Mouse (Mus musculus): Measurements from ENCODE around the gene Rtn1. TPM values are rescaled to one million over a fixed set of nuclear protein-coding genes. Genes with fewer than 3 reads are reported as not detected.

Rtn1 gene
- polyA plus RNA-seq, 1 experiment from 2014 or later = 8.4 TPM

DNA sequence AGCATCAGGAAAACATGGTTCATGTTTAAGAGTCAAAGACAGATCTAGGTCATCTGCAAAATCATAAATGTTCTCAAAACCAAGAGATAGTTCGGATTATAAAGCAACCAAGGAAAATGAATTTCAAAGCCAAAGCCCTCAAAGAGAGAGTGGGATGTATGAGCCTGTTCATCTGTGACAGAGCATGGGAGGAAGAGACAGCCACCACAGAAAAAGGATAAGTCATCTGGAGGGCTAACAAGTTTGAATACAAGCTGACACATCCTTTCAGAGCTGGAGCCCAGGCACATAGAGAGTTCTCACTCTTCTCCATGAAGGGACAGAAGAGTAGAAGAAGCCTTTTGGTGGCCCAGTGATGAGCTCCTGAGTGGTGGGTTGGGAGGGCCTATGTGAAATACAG, 55.3 kb downstream of the Rtn1 start:
- no peak for ATAC-seq (ENCODE audit: insufficient number of reproducible peaks, low FRiP score, low TSS enrichment, low read depth)
- WGBS = 89% methylated on average over 1 of the region's 1 CpGs

DNA sequence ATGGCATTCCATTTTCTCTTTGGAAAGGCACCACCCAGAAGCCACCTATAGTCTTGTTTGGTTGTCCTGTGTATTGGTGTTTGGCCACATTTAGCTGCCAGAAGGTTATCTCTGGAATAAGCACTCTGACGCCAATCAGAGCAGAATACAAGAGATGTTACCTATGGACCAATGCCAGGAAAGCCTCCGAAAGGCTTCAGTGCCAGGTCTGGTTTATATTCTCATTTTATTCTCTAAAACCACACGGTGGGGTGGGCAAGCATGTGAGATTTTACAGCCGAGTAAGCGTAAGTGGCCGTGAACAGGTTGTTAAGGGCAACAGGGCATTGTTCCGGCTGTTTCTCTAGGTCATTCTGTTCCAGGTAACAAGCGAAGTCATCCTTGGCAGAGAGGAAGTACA, 60.3 kb downstream of the Rtn1 start:
- DNase-seq (ENCODE audit: low spot score) (no peak), ATAC-seq (ENCODE audit: insufficient number of reproducible peaks, low FRiP score, low TSS enrichment, low read depth) (no peak)
- no peak overlapping the region for H3K4me2 ChIP-seq (ENCODE audit: low read depth, severe bottlenecking)
- no peak overlapping the region for H3K4me3 ChIP-seq (ENCODE audit: low read depth, low read length)
- no peaks in the 10 kb centered on the region for H3K36me3 ChIP-seq (ENCODE audit: control insufficient read depth, insufficient read depth, low read length)
- 90% methylated on average over 8 of the region's 8 CpGs for whole genome bisulfite sequencing
- H3K27me3 ChIP-seq (ENCODE audit: control insufficient read depth, insufficient read depth, low read length) = no peaks in the 10 kb centered on the region
- H3K4me1 ChIP-seq (ENCODE audit: control insufficient read depth, insufficient read depth, low read length) = no peaks in the 10 kb centered on the region
- no peaks in the 10 kb centered on the region for H3K9me3 ChIP-seq (ENCODE audit: control insufficient read depth, low read length)
- no peak overlapping the region for H3K9ac ChIP-seq (ENCODE audit: low read length)
- H3K27ac ChIP-seq (replicated peaks; ENCODE audit: low read depth, low read length) = no peak overlapping the region

More for the DNA sequence above, 55.3 kb downstream of the Rtn1 start:
- H3K27ac ChIP-seq (replicated peaks; ENCODE audit: low read depth, low read length) = no peak overlapping the region
- H3K9ac ChIP-seq (ENCODE audit: low read length) = no peak overlapping the region
- no peak overlapping the region for H3K4me2 ChIP-seq (ENCODE audit: low read depth, severe bottlenecking)
- no peak overlapping the region for H3K4me3 ChIP-seq (ENCODE audit: low read depth, low read length)
- H3K4me1 ChIP-seq (ENCODE audit: control insufficient read depth, insufficient read depth, low read length) = no peaks in the 10 kb centered on the region
- H3K27me3 ChIP-seq (ENCODE audit: control insufficient read depth, insufficient read depth, low read length) = no peaks in the 10 kb centered on the region
- H3K36me3 ChIP-seq (ENCODE audit: control insufficient read depth, insufficient read depth, low read length) = no peaks in the 10 kb centered on the region
- DNase-seq (ENCODE audit: low spot score) = no peak
- H3K9me3 ChIP-seq (ENCODE audit: control insufficient read depth, low read length) = no peaks in the 10 kb centered on the region

DNA sequence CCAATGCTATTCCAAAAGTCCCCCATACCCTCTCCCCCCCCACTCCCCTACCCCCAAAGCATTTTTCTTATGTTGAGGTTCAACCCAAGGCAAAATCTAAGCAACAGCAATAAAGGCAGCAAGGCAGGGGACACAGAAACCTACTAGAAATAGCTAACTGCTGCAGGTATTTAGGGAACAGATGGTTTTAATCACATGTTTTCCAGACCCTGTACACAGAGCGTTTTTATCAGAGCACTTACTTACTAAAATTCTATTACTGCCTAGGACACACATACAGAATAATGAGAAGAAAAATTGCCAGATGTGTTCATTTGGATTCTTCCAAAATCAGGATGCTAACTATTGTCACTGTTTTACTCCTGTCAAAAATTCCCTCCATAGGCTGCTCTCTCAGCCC, 61.7 kb downstream of the Rtn1 start:
- no peak overlapping the region for H3K4me2 ChIP-seq (ENCODE audit: low read depth, severe bottlenecking)
- ATAC-seq (ENCODE audit: insufficient number of reproducible peaks, low FRiP score, low TSS enrichment, low read depth) (no peak), DNase-seq (ENCODE audit: low spot score) (no peak)
- H3K36me3 ChIP-seq (ENCODE audit: control insufficient read depth, insufficient read depth, low read length) = no peaks in the 10 kb centered on the region
- WGBS = 13% methylated on average over 1 of the region's 1 CpGs
- no peaks in the 10 kb centered on the region for H3K27me3 ChIP-seq (ENCODE audit: control insufficient read depth, insufficient read depth, low read length)
- H3K9me3 ChIP-seq (ENCODE audit: control insufficient read depth, low read length) = no peaks in the 10 kb centered on the region
- no peaks in the 10 kb centered on the region for H3K4me1 ChIP-seq (ENCODE audit: control insufficient read depth, insufficient read depth, low read length)
- no peak overlapping the region for H3K9ac ChIP-seq (ENCODE audit: low read length)
- H3K4me3 ChIP-seq (ENCODE audit: low read depth, low read length) = no peak overlapping the region
- no peak overlapping the region for H3K27ac ChIP-seq (replicated peaks; ENCODE audit: low read depth, low read length)

DNA sequence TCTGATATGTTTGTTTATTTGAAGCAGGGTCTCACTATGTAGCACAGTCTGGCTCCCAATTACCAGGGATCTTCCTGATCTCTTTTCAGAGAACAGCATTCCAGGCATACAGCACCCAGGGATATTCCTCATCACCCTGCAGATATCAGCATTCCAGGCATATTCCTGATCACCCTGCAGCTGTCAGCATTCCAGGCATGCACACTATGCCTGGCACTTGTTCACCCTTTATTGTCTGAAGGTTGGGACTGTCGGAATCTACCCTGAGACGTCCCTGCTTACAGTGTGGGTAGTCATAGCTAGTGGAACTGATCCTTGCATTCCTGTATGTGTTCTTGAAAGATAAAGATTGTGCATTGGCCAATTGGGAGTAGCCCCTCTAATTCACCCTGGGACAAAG, 65.2 kb downstream of the Rtn1 start:
- no peaks in the 10 kb centered on the region for H3K36me3 ChIP-seq (ENCODE audit: control insufficient read depth, insufficient read depth, low read length)
- no peak overlapping the region for H3K9ac ChIP-seq (ENCODE audit: low read length)
- H3K4me2 ChIP-seq (ENCODE audit: low read depth, severe bottlenecking) = no peak overlapping the region
- H3K9me3 ChIP-seq (ENCODE audit: control insufficient read depth, low read length) = no peaks in the 10 kb centered on the region
- no peak for ATAC-seq (ENCODE audit: insufficient number of reproducible peaks, low FRiP score, low TSS enrichment, low read depth)
- H3K27me3 ChIP-seq (ENCODE audit: control insufficient read depth, insufficient read depth, low read length) = no peaks in the 10 kb centered on the region
- no peak overlapping the region for H3K4me3 ChIP-seq (ENCODE audit: low read depth, low read length)
- H3K4me1 ChIP-seq (ENCODE audit: control insufficient read depth, insufficient read depth, low read length) = no peaks in the 10 kb centered on the region
- no peak overlapping the region for H3K27ac ChIP-seq (replicated peaks; ENCODE audit: low read depth, low read length)
- DNase-seq (ENCODE audit: low spot score) = no peak
- 64% methylated on average over 2 of the region's 2 CpGs for WGBS

DNA sequence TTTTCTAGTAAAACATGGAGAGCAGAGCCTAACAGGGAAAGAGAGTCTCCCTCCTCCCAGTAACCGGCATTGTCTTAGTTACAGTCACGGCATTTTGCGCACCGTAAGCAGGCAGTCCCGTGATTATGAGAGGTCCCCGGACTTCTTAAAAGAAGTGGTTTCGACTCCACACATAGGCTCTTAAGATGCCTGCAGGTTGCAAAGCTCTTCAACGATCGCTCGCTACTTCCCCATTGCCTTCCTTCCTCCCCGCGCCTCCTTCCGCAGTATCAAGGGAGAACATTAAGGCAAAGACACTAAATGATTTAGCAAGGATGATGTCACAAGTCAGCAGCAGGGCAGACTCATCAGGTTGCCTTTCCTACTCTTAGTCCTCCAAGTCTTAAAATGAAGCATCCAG, 72.8 kb downstream of the Rtn1 start:
- no peak overlapping the region for H3K4me3 ChIP-seq (ENCODE audit: low read depth, low read length)
- WGBS = 94% methylated on average over 13 of the region's 13 CpGs
- ATAC-seq (ENCODE audit: insufficient number of reproducible peaks, low FRiP score, low TSS enrichment, low read depth) = no peak

DNA sequence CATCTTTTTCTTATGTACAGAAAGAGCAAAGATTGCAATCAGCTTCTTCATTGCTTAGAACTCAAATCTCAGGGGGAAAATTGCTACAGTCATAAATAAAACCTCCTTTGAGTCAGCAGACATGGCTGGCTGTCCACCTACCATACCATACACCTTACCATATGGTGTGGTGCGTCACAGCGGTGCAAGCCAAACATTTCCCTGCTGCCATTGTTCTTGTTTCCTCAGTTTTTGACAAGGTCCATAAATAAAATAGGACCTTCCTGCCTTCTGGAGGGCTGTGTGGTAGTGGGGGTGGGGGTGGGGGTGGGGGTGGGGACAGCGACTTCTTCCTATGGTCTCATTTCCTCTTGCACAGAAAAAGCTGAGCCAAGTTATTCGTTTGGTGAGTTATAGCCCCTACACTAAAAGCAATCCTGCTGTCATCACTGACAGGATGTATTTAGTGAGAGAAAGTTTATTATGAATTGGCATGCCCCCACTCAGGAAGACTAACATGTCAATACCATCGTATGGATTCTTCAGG, 76.3 kb downstream of the Rtn1 start:
- H3K9ac ChIP-seq (ENCODE audit: low read length) = no peak overlapping the region
- no peak overlapping the region for H3K27ac ChIP-seq (replicated peaks; ENCODE audit: low read depth, low read length)
- ATAC-seq (ENCODE audit: insufficient number of reproducible peaks, low FRiP score, low TSS enrichment, low read depth) = no peak
- 55% methylated on average over 5 of the region's 5 CpGs for WGBS
- DNase-seq (ENCODE audit: low spot score) = no peak
- H3K4me3 ChIP-seq (ENCODE audit: low read depth, low read length) = no peak overlapping the region
- no peaks in the 10 kb centered on the region for H3K36me3 ChIP-seq (ENCODE audit: control insufficient read depth, insufficient read depth, low read length)
- no peak overlapping the region for H3K4me2 ChIP-seq (ENCODE audit: low read depth, severe bottlenecking)
- H3K4me1 ChIP-seq (ENCODE audit: control insufficient read depth, insufficient read depth, low read length) = no peaks in the 10 kb centered on the region
- H3K9me3 ChIP-seq (ENCODE audit: control insufficient read depth, low read length) = no peaks in the 10 kb centered on the region
- H3K27me3 ChIP-seq (ENCODE audit: control insufficient read depth, insufficient read depth, low read length) = no peaks in the 10 kb centered on the region

More for the DNA sequence above, 72.8 kb downstream of the Rtn1 start:
- Histone ChIP-seq H3K36me3 (ENCODE audit: control insufficient read depth, insufficient read depth, low read length) (no peaks in the 10 kb centered on the region), H3K9me3 (ENCODE audit: control insufficient read depth, low read length) (no peaks in the 10 kb centered on the region), H3K27me3 (ENCODE audit: control insufficient read depth, insufficient read depth, low read length) (no peaks in the 10 kb centered on the region), H3K9ac (ENCODE audit: low read length) (no peak overlapping the region), H3K4me1 (ENCODE audit: control insufficient read depth, insufficient read depth, low read length) (no peaks in the 10 kb centered on the region), H3K4me2 (ENCODE audit: low read depth, severe bottlenecking) (no peak overlapping the region), H3K27ac (replicated peaks; ENCODE audit: low read depth, low read length) (no peak overlapping the region)
- DNase-seq (ENCODE audit: low spot score) = no peak

DNA sequence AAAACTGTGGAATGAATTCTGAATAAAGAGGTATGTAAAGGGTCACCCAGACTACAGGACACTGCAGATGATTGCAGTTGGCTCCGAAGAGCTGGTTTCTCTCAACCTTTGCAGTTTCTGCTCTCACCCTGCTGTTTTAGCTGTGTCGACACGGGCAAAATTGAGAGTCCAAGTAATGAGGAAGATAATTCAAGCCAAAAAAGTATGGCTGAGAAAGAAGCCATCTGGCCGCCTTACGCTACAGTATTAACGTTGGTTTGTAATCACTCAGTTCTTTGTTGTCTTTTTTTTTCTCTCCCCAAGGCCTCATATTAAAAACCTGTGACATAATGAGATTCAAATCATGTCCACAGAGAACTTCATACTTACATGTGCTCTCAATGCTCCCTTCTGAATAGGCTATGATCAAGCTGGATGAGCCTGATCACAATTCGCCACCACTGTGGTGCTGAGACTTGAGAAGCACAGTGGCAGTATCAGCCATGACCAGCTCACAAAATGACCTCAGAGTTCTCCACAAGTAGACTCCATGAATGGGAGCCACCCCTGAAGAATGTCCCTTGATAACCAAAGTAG, 76.9 kb downstream of the Rtn1 start:
- H3K9me3 ChIP-seq (ENCODE audit: control insufficient read depth, low read length) = no peaks in the 10 kb centered on the region
- H3K4me2 ChIP-seq (ENCODE audit: low read depth, severe bottlenecking) = no peak overlapping the region
- H3K4me3 ChIP-seq (ENCODE audit: low read depth, low read length) = no peak overlapping the region
- DNase-seq (ENCODE audit: low spot score) (no peak), ATAC-seq (ENCODE audit: insufficient number of reproducible peaks, low FRiP score, low TSS enrichment, low read depth) (no peak)
- no peaks in the 10 kb centered on the region for H3K27me3 ChIP-seq (ENCODE audit: control insufficient read depth, insufficient read depth, low read length)
- H3K36me3 ChIP-seq (ENCODE audit: control insufficient read depth, insufficient read depth, low read length) = no peaks in the 10 kb centered on the region
- no peak overlapping the region for H3K9ac ChIP-seq (ENCODE audit: low read length)
- no peaks in the 10 kb centered on the region for H3K4me1 ChIP-seq (ENCODE audit: control insufficient read depth, insufficient read depth, low read length)
- 72% methylated on average over 7 of the region's 7 CpGs for WGBS
- no peak overlapping the region for H3K27ac ChIP-seq (replicated peaks; ENCODE audit: low read depth, low read length)

DNA sequence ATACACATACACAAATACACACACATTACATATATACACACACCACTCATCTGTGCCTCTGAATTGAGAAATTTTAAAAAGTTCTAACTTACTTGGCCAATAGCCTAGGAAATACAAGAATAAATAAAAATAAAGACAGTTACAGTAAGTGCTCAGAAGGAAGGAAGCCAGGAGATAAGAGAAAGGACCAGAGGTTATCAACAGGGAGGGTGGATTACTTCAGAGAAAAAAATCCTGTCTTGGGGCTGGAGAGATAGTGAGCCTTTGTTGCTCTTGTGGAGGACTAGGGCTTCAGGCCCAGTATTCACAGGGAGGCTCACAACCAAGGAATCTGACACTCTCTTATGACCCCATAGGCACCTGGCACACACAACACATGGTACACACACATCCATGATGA, 82.8 kb downstream of the Rtn1 start:
- H3K4me2 ChIP-seq (ENCODE audit: low read depth, severe bottlenecking) = no peak overlapping the region
- DNase-seq (ENCODE audit: low spot score) = no peak
- H3K9ac ChIP-seq (ENCODE audit: low read length) = no peak overlapping the region
- H3K4me3 ChIP-seq (ENCODE audit: low read depth, low read length) = no peak overlapping the region
- no peak overlapping the region for H3K27ac ChIP-seq (replicated peaks; ENCODE audit: low read depth, low read length)
- H3K4me1 ChIP-seq (ENCODE audit: control insufficient read depth, insufficient read depth, low read length) = no peaks in the 10 kb centered on the region
- no peaks in the 10 kb centered on the region for H3K9me3 ChIP-seq (ENCODE audit: control insufficient read depth, low read length)
- ATAC-seq (ENCODE audit: insufficient number of reproducible peaks, low FRiP score, low TSS enrichment, low read depth) = no peak
- H3K27me3 ChIP-seq (ENCODE audit: control insufficient read depth, insufficient read depth, low read length) = no peaks in the 10 kb centered on the region
- H3K36me3 ChIP-seq (ENCODE audit: control insufficient read depth, insufficient read depth, low read length) = no peaks in the 10 kb centered on the region

DNA sequence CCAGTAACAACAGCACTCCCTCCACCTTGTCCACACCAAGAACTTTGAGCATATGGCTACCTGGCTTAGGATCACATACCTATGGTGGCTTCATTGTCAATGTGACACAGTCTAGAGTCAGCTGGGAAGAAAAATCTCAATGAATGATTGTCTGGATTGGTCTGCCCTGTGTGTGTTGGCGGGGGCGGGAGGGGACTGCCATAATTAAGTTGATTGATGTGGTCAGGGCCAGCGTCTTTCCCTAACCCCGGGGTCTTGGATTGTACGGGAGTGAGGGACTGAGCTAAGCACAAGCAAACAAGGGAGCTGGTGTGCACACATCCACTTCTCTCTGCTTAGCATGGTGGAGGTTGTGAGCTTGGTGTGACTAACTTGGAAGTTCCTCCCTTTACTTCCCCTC, 83.8 kb downstream of the Rtn1 start:
- 26% methylated on average over 5 of the region's 5 CpGs for WGBS
- Histone ChIP-seq H3K27ac (replicated peaks; ENCODE audit: low read depth, low read length) (no peak overlapping the region), H3K27me3 (ENCODE audit: control insufficient read depth, insufficient read depth, low read length) (no peaks in the 10 kb centered on the region), H3K4me1 (ENCODE audit: control insufficient read depth, insufficient read depth, low read length) (no peaks in the 10 kb centered on the region), H3K9ac (ENCODE audit: low read length) (no peak overlapping the region), H3K9me3 (ENCODE audit: control insufficient read depth, low read length) (no peaks in the 10 kb centered on the region), H3K4me2 (ENCODE audit: low read depth, severe bottlenecking) (no peak overlapping the region), H3K36me3 (ENCODE audit: control insufficient read depth, insufficient read depth, low read length) (no peaks in the 10 kb centered on the region), H3K4me3 (ENCODE audit: low read depth, low read length) (no peak overlapping the region)
- no peak for DNase-seq (ENCODE audit: low spot score)
- no peak for ATAC-seq (ENCODE audit: insufficient number of reproducible peaks, low FRiP score, low TSS enrichment, low read depth)
